Mouse (Mus musculus) spleen, adult 2 months (tissue): Measurements from ENCODE around the gene Gm44579. TPM values are rescaled to one million over a fixed set of nuclear protein-coding genes. Genes with fewer than 3 reads are reported as not detected.

Source experiments
- DNase-seq, 2 experiments: peaks; one replicate each; pipeline versions ENCODE4 v3.0.0 to v3.0.0-alpha.2; 2012 to 2021; ENCODE audit warnings: low spot score in 2 of 2, low read depth in 1 of 2
- H3K27ac ChIP-seq: fragments of 200-500 bp; 2 replicates; pipeline ENCODE4 v1.5.1; 2012; ENCODE audit warnings: low read length, inconsistent platforms; ENCODE audit not compliant: insufficient read depth
- H3K27me3 ChIP-seq: fragments of 200-500 bp; 2 replicates; pipeline ENCODE4 v1.6.1; 2012; ENCODE audit warnings: mild to moderate bottlenecking, moderate library complexity, low read length, inconsistent platforms; ENCODE audit not compliant: control insufficient read depth, insufficient read depth
- H3K36me3 ChIP-seq: fragments of 200-500 bp; 2 replicates; pipeline ENCODE4 v1.6.1; 2012; ENCODE audit warnings: mild to moderate bottlenecking, low read length, inconsistent platforms; ENCODE audit not compliant: control insufficient read depth, insufficient read depth
- H3K4me1 ChIP-seq: fragments of 200-500 bp; 2 replicates; pipeline ENCODE4 v1.6.1; 2011; ENCODE audit warnings: inconsistent platforms; ENCODE audit not compliant: control insufficient read depth, insufficient read depth, insufficient read length
- H3K4me3 ChIP-seq: fragments of 200-500 bp; 2 replicates; pipeline ENCODE4 v1.5.1; 2011; ENCODE audit warnings: mild to moderate bottlenecking, inconsistent platforms; ENCODE audit not compliant: insufficient read depth, insufficient read length; ENCODE audit errors: extremely low read depth
- CTCF ChIP-seq: fragments of 200-500 bp; IDR thresholded peaks from 2 replicates; pipeline ENCODE4 v1.5.1; 2011; ENCODE audit warnings: mild to moderate bottlenecking, inconsistent platforms; ENCODE audit not compliant: insufficient read depth, insufficient read length, insufficient replicate concordance; ENCODE audit errors: extremely low read depth
- POLR2A ChIP-seq: fragments of 200-500 bp; IDR thresholded peaks from 2 replicates; pipeline ENCODE4 v1.6.1; 2011; ENCODE audit warnings: low read depth, low read length, inconsistent platforms
- WGBS: fragments of 180-500 bp; shearing (Covaris S2); methylation state at CpG from one replicate; pipeline ENCODE4 v1.1.7; 2018; 5-methylcytosine and 5-hydroxymethylcytosine counted together
- polyA plus RNA-seq: library from polyadenylated mRNA; depleted of rRNA; stranded (reverse); fragments of >200 nt; gene quantifications from 2 replicates; pipeline ENCODE4 v1.2.3, GENCODE M21; 2012

Gene Gm44579
- polyA plus RNA-seq, 1 experiment, result not detected

- H3K4me3 ChIP-seq, result no peak overlapping the region
- no peak for DNase-seq
- 77% methylated on average over 12 of the region's 12 CpGs for WGBS
- no peaks in the 10 kb centered on the region for H3K36me3 ChIP-seq
- H3K27ac ChIP-seq, result no peak overlapping the region
- no peaks in the 10 kb centered on the region for H3K4me1 ChIP-seq
- H3K27me3 ChIP-seq, result peaks cover 2% of the 10 kb centered on the region; the same call in 1 of the 2 replicates
- no peak for TF ChIP-seq CTCF
- TF ChIP-seq POLR2A, result no peak
These were observed 38.8 kb downstream of the Gm44579 start for GRCm38 (mm10) chr15:98181856-98182570.

- TF ChIP-seq POLR2A (no peak), CTCF (peak; percentile 66)
- WGBS, result under 1% methylated on average over 30 of the region's 30 CpGs
- Histone ChIP-seq H3K27ac (no peak overlapping the region), H3K27me3 (peaks cover 2% of the 10 kb centered on the region; the same call in 1 of the 2 replicates), H3K36me3 (no peaks in the 10 kb centered on the region), H3K4me3 (peak overlapping the region; percentile 63), H3K4me1 (no peaks in the 10 kb centered on the region)
- peak; percentile 51 to 78 for DNase-seq
These were observed 39.6 kb downstream of the Gm44579 start for GRCm38 (mm10) chr15:98181132-98181711.

DNA sequence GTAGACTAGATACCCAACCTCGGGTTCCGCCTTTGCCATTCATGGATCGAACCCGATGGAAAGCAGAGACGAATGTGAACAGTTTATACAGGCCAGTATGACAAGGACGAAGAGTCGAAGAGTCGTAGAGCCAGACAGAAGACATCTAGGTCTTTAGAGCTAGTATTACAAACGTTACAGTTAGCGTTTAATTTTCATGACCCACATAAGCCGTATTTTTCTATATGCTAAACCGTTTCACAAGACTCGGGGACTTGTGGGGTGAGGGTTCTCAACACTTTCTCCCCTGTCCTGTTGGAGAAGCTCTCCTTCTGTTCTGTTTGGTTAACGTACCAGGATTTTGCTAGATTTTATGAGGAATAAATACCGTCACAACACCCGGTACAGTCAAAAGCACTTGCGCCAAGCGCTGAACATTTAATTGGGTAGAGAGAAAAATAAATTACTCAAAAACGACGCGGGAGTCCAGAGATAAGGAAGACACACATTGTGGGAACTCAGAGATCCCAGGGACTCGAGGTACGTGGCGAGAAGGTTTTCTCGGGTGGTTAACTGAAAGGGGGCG is 40.1 kb downstream of the Gm44579 start:
- Histone ChIP-seq H3K36me3 (no peaks in the 10 kb centered on the region), H3K4me1 (no peaks in the 10 kb centered on the region), H3K4me3 (peak overlapping the region; percentile 63; the same call in 1 of the 2 replicates), H3K27me3 (peaks cover 2% of the 10 kb centered on the region; the same call in 1 of the 2 replicates), H3K27ac (no peak overlapping the region)
- no peak for DNase-seq
- no peak for TF ChIP-seq CTCF
- no peak for TF ChIP-seq POLR2A
- 16% methylated on average over 26 of the region's 26 CpGs for WGBS

DNA sequence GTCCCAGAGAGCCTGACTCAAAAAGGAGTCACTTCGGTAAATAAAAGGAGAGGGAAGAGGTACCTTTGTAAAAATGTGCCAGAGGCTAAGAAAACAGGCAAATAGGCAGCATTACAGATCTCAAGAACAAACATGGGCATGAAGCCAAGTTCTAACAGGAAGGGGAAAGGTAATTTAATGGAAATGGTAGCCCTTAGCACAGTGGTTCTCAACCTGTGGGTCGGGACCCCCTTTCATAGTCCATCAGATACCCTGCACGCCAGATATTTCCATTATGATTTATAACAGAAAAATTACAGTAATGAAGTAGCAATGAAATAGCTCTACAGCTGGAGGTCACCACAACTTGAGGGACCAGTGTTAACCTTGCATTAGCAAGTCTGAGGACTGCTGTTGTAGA is 43.5 kb downstream of the Gm44579 start:
- WGBS, result 76% methylated on average over 3 of the region's 3 CpGs
- Histone ChIP-seq H3K4me1 (no peaks in the 10 kb centered on the region), H3K36me3 (no peaks in the 10 kb centered on the region), H3K27ac (no peak overlapping the region), H3K27me3 (peaks cover 2% of the 10 kb centered on the region; the same call in 1 of the 2 replicates), H3K4me3 (no peak overlapping the region)
- no peak for TF ChIP-seq CTCF
- no peak for TF ChIP-seq POLR2A
- no peak for DNase-seq

DNA sequence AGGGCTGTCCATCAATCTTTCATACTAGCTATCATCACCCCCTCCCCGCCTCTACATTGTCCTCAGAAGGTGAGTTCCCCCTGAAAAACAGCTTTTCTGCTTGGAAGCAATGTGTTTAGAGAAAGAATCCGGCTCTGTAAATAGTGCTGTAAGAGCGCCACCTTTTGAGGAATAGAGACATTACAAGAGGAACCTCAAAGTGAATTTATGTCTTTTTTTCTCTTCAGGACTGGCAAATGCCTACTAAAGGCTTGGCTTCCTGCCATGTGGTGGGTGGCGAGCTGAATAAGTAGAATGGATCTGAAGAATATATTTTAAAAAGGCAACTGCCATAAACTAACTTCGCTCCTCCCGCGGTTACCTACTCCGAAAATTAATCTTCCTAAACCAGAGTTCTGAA is 47.0 kb downstream of the Gm44579 start:
- H3K27ac ChIP-seq, result no peak overlapping the region
- H3K36me3 ChIP-seq, result no peaks in the 10 kb centered on the region
- H3K4me1 ChIP-seq, result no peaks in the 10 kb centered on the region
- H3K4me3 ChIP-seq, result no peak overlapping the region
- TF ChIP-seq POLR2A (no peak), CTCF (no peak)
- H3K27me3 ChIP-seq, result 0 out of 2 replicates have a peak, but pooled peaks cover 2% of the 10 kb centered on the region
- 28% methylated on average over 8 of the region's 8 CpGs for WGBS
- no peak for DNase-seq

DNA sequence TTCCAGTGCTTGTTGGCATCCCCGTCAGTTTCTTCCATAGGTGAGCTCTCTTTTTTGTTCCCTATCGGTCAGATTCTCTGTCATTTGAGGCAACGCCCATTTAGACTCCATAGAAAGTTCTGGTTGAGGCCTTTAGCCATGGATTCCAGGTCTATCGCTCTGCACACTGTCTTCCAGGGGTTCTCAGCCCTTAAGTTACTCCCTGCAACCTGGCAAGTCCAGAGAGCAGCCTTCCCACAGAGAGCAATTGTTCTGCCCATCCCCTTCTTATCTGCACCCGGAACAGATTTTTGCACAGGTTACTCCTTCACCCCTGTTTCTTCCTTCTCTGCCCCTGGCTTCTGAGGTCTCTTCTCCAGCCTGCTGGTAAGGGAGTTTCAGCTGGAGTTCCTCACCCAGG is 48.7 kb downstream of the Gm44579 start:
- DNase-seq, result no peak
- no peaks in the 10 kb centered on the region for H3K36me3 ChIP-seq
- H3K27me3 ChIP-seq, result peaks cover 17% of the 10 kb centered on the region
- H3K27ac ChIP-seq, result no peak overlapping the region
- no peak overlapping the region for H3K4me3 ChIP-seq
- H3K4me1 ChIP-seq, result peaks cover 7% of the 10 kb centered on the region
- TF ChIP-seq POLR2A, result no peak
- no peak for TF ChIP-seq CTCF
- whole genome bisulfite sequencing, result 78% methylated on average over 5 of the region's 5 CpGs

DNA sequence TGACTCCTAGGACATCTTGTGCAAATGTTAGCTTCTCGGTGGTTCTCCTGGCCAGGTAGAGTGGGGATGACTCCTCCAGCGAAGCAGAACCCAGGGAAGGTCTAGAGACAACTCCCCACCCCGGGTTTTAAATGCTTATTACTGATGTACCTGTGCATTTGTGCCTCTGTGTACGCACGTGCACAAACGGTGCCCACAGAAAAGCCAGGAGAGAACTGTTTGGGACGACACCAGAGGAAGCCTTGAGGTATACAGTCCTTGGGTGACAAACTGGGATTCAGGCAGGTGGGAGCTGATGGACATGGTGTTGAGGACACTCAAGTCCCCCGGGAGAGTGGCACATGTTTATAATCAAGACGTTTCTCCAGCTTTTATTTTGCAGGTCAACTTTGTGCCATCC is 49.9 kb downstream of the Gm44579 start:
- Histone ChIP-seq H3K27me3 (peaks cover 19% of the 10 kb centered on the region), H3K27ac (no peak overlapping the region), H3K4me1 (peaks cover 7% of the 10 kb centered on the region), H3K4me3 (no peak overlapping the region), H3K36me3 (no peaks in the 10 kb centered on the region)
- TF ChIP-seq POLR2A (no peak), CTCF (no peak)
- 68% methylated on average over 9 of the region's 9 CpGs for WGBS
- DNase-seq, result no peak
